Mouse (Mus musculus): ENCODE results near the gene Naxd.

DNA sequence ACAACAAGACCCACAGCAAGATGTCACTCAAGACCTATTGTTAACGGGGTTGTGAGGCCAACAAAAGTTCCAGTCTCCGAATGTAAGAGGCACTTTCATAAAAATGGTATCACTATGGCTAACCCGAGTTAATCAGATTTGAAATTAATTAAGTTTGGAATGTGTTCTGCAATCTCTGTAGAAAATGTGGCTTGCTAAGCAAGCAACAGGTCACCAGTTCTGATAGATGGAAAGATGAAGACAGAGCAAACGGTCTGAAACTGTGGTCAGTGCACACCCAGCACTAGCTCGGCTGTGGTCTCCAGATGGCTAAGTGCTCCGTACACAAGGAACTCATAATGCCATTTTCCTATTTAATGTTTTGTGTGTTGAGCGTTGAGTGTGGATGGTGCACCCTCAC is 26.6 kb upstream of the Naxd start:
- TF ChIP-seq HCFC1 (IDR thresholded peaks at IDR 0.05; ENCODE audit: low read depth, low read length) (no peak), ZNF384 (IDR thresholded peaks at IDR 0.05; ENCODE audit: low read depth, low read length) (no peak)

Measured in MEL (cell line).